Mouse (Mus musculus): ENCODE measurements around the gene Vmn1r188. TPM values are rescaled to one million over a fixed set of nuclear protein-coding genes. Genes with fewer than 3 reads are reported as not detected.
"Not testable (repeated sequence)": the region's sequence is repeated elsewhere in the genome, so short reads cannot be mapped to it uniquely, and the experiment has no call there.

The Vmn1r188 gene
- polyA plus RNA-seq, 1 experiment from 2014 or later = not detected

GRCm38 (mm10) chr13:22049041-22049440 lies 35.2 kb upstream of the Vmn1r188 start:
- Histone ChIP-seq H3K9ac (ENCODE audit: low read length) (no peak overlapping the region), H3K36me3 (ENCODE audit: control insufficient read depth, insufficient read depth, low read length) (no peaks in the 10 kb centered on the region), H3K4me3 (ENCODE audit: low read depth, low read length) (no peak overlapping the region), H3K27me3 (ENCODE audit: control insufficient read depth, insufficient read depth, low read length) (no peaks in the 10 kb centered on the region), H3K4me2 (ENCODE audit: low read depth) (no peak overlapping the region), H3K27ac (ENCODE audit: low read depth, low read length) (no peak overlapping the region), H3K4me1 (ENCODE audit: control insufficient read depth, insufficient read depth, low read length) (no peaks in the 10 kb centered on the region), H3K9me3 (ENCODE audit: control insufficient read depth, low read length) (no peaks in the 10 kb centered on the region)
- 84% methylated on average over 2 of the region's 2 CpGs for WGBS
- ATAC-seq (ENCODE audit: insufficient read depth, low FRiP score, low TSS enrichment) (no peak), DNase-seq (ENCODE audit: low spot score) (no peak)

- H3K9ac ChIP-seq (ENCODE audit: low read length) = no peak overlapping the region
- no peaks in the 10 kb centered on the region for H3K4me1 ChIP-seq (ENCODE audit: control insufficient read depth, insufficient read depth, low read length)
- WGBS = under 1% methylated on average over 14 of the region's 14 CpGs
- peak overlapping the region; percentile 31 for H3K4me2 ChIP-seq (ENCODE audit: low read depth)
- no peaks in the 10 kb centered on the region for H3K36me3 ChIP-seq (ENCODE audit: control insufficient read depth, insufficient read depth, low read length)
- H3K27me3 ChIP-seq (ENCODE audit: control insufficient read depth, insufficient read depth, low read length) = no peaks in the 10 kb centered on the region
- H3K4me3 ChIP-seq (ENCODE audit: low read depth, low read length) = peak overlapping the region; percentile 40
- no peaks in the 10 kb centered on the region for H3K9me3 ChIP-seq (ENCODE audit: control insufficient read depth, low read length)
- ATAC-seq (ENCODE audit: insufficient read depth, low FRiP score, low TSS enrichment) (peak; percentile 42; the same call in 1 of the 2 replicates), DNase-seq (ENCODE audit: low spot score) (peak; percentile 85)
- peak overlapping the region; percentile 39 for H3K27ac ChIP-seq (ENCODE audit: low read depth, low read length)
These were observed 34.4 kb upstream of the Vmn1r188 start for GRCm38 (mm10) chr13:22049737-22050440.

- Histone ChIP-seq H3K27ac (ENCODE audit: low read depth, low read length) (peak overlapping the region; percentile 68), H3K27me3 (ENCODE audit: control insufficient read depth, insufficient read depth, low read length) (no peaks in the 10 kb centered on the region), H3K4me1 (ENCODE audit: control insufficient read depth, insufficient read depth, low read length) (no peaks in the 10 kb centered on the region), H3K9ac (ENCODE audit: low read length) (peak overlapping the region; percentile 50), H3K36me3 (ENCODE audit: control insufficient read depth, insufficient read depth, low read length) (no peaks in the 10 kb centered on the region), H3K9me3 (ENCODE audit: control insufficient read depth, low read length) (no peaks in the 10 kb centered on the region), H3K4me3 (ENCODE audit: low read depth, low read length) (peak overlapping the region; percentile 40), H3K4me2 (ENCODE audit: low read depth) (peak overlapping the region; percentile 51)
- WGBS = under 1% methylated on average over 52 of the region's 52 CpGs
- ATAC-seq (ENCODE audit: insufficient read depth, low FRiP score, low TSS enrichment) = peak; percentile 95
- peak; percentile 94 for DNase-seq (ENCODE audit: low spot score)
These were observed 33.4 kb upstream of the Vmn1r188 start for GRCm38 (mm10) chr13:22050591-22051522.

- no peaks in the 10 kb centered on the region for H3K4me1 ChIP-seq (ENCODE audit: control insufficient read depth, insufficient read depth, low read length)
- H3K4me3 ChIP-seq (ENCODE audit: low read depth, low read length) = peak overlapping the region; percentile 40
- peak overlapping the region; percentile 51 for H3K4me2 ChIP-seq (ENCODE audit: low read depth)
- no peaks in the 10 kb centered on the region for H3K9me3 ChIP-seq (ENCODE audit: control insufficient read depth, low read length)
- 17% methylated on average over 5 of the region's 5 CpGs for WGBS
- no peaks in the 10 kb centered on the region for H3K36me3 ChIP-seq (ENCODE audit: control insufficient read depth, insufficient read depth, low read length)
- H3K27me3 ChIP-seq (ENCODE audit: control insufficient read depth, insufficient read depth, low read length) = no peaks in the 10 kb centered on the region
- DNase-seq (ENCODE audit: low spot score) (no peak), ATAC-seq (ENCODE audit: insufficient read depth, low FRiP score, low TSS enrichment) (peak; percentile 30; the same call in 1 of the 2 replicates)
- peak overlapping the region; percentile 50 for H3K9ac ChIP-seq (ENCODE audit: low read length)
- peak overlapping the region; percentile 68 for H3K27ac ChIP-seq (ENCODE audit: low read depth, low read length)
These were observed 32.7 kb upstream of the Vmn1r188 start for GRCm38 (mm10) chr13:22051523-22051859.

GRCm38 (mm10) chr13:22053754-22054153 lies 30.5 kb upstream of the Vmn1r188 start:
- H3K27ac ChIP-seq (ENCODE audit: low read depth, low read length) = no peak overlapping the region
- no peaks in the 10 kb centered on the region for H3K4me1 ChIP-seq (ENCODE audit: control insufficient read depth, insufficient read depth, low read length)
- no peaks in the 10 kb centered on the region for H3K27me3 ChIP-seq (ENCODE audit: control insufficient read depth, insufficient read depth, low read length)
- WGBS = 98% methylated on average over 1 of the region's 1 CpGs
- H3K4me3 ChIP-seq (ENCODE audit: low read depth, low read length) = no peak overlapping the region
- DNase-seq (ENCODE audit: low spot score) = no peak
- H3K9me3 ChIP-seq (ENCODE audit: control insufficient read depth, low read length) = no peaks in the 10 kb centered on the region
- no peak for ATAC-seq (ENCODE audit: insufficient read depth, low FRiP score, low TSS enrichment)
- no peak overlapping the region for H3K4me2 ChIP-seq (ENCODE audit: low read depth)
- no peaks in the 10 kb centered on the region for H3K36me3 ChIP-seq (ENCODE audit: control insufficient read depth, insufficient read depth, low read length)
- no peak overlapping the region for H3K9ac ChIP-seq (ENCODE audit: low read length)

GRCm38 (mm10) chr13:22061422-22061821 lies 22.8 kb upstream of the Vmn1r188 start:
- ATAC-seq (ENCODE audit: insufficient read depth, low FRiP score, low TSS enrichment) (no peak), DNase-seq (ENCODE audit: low spot score) (no peak)
- Histone ChIP-seq H3K4me2 (ENCODE audit: low read depth) (no peak overlapping the region), H3K9me3 (ENCODE audit: control insufficient read depth, low read length) (0 out of 2 replicates have a peak, but pooled peaks cover 1% of the 10 kb centered on the region), H3K36me3 (ENCODE audit: control insufficient read depth, insufficient read depth, low read length) (no peaks in the 10 kb centered on the region), H3K27me3 (ENCODE audit: control insufficient read depth, insufficient read depth, low read length) (no peaks in the 10 kb centered on the region), H3K4me3 (ENCODE audit: low read depth, low read length) (no peak overlapping the region), H3K4me1 (ENCODE audit: control insufficient read depth, insufficient read depth, low read length) (no peaks in the 10 kb centered on the region), H3K9ac (ENCODE audit: low read length) (no peak overlapping the region), H3K27ac (ENCODE audit: low read depth, low read length) (no peak overlapping the region)
- WGBS = 78% methylated on average over 1 of the region's 1 CpGs

GRCm38 (mm10) chr13:22063468-22063867 lies 20.8 kb upstream of the Vmn1r188 start:
- 71% methylated on average over 1 of the region's 1 CpGs for WGBS
- H3K4me3 ChIP-seq (ENCODE audit: low read depth, low read length) = no peak overlapping the region
- ATAC-seq (ENCODE audit: insufficient read depth, low FRiP score, low TSS enrichment) (no peak), DNase-seq (ENCODE audit: low spot score) (no peak)
- 0 out of 2 replicates have a peak, but pooled peaks cover 3% of the 10 kb centered on the region for H3K9me3 ChIP-seq (ENCODE audit: control insufficient read depth, low read length)
- H3K27me3 ChIP-seq (ENCODE audit: control insufficient read depth, insufficient read depth, low read length) = no peaks in the 10 kb centered on the region
- H3K9ac ChIP-seq (ENCODE audit: low read length) = no peak overlapping the region
- H3K36me3 ChIP-seq (ENCODE audit: control insufficient read depth, insufficient read depth, low read length) = no peaks in the 10 kb centered on the region
- no peaks in the 10 kb centered on the region for H3K4me1 ChIP-seq (ENCODE audit: control insufficient read depth, insufficient read depth, low read length)
- no peak overlapping the region for H3K27ac ChIP-seq (ENCODE audit: low read depth, low read length)
- no peak overlapping the region for H3K4me2 ChIP-seq (ENCODE audit: low read depth)

- not testable (repeated sequence) for H3K36me3 ChIP-seq (ENCODE audit: control insufficient read depth, insufficient read depth, low read length); H3K27ac ChIP-seq (ENCODE audit: low read depth, low read length); H3K4me3 ChIP-seq (ENCODE audit: low read depth, low read length); H3K9ac ChIP-seq (ENCODE audit: low read length); H3K9me3 ChIP-seq (ENCODE audit: control insufficient read depth, low read length); H3K4me2 ChIP-seq (ENCODE audit: low read depth); ATAC-seq (ENCODE audit: insufficient read depth, low FRiP score, low TSS enrichment); H3K4me1 ChIP-seq (ENCODE audit: control insufficient read depth, insufficient read depth, low read length); H3K27me3 ChIP-seq (ENCODE audit: control insufficient read depth, insufficient read depth, low read length); DNase-seq (ENCODE audit: low spot score)
- 82% methylated on average over 2 of the region's 2 CpGs for WGBS
These were observed 21.5 kb downstream of the Vmn1r188 start, which contains the start of gene Vmn1r189 for GRCm38 (mm10) chr13:22105724-22106123. Gene Vmn1r189 (minus strand): TSS chr13:22105824.
